25 mouse cellular contexts compared by ENCODE assay signal in genomic region chr8:30735338-30735737, GRCm38 (mm10).
DNase-seq lines count a peak whose midpoint lies in the region; ATAC-seq and TF ChIP-seq lines count a peak whose summit lies in the region.
"Had no signal": no experiment of that assay in that cellular context is flagged by ENCODE, and none has a peak within 500 bp of the region (broad histone marks: within the 10 kb centered on the region; RNA-seq: fewer than 3 reads in every experiment).

No protein-coding gene starts in this region.

- H3K27ac ChIP-seq in heart, embryonic 14.5 days (replicated peaks in 1 of 2; ENCODE audit: control insufficient read depth in 1 of 2, insufficient read depth in 1 of 2, low read depth in 2 of 2, low read length in 2 of 2) = no peak overlapping the region
- H3K27ac ChIP-seq in kidney, postnatal 0 days = no peak overlapping the region
- H3K27ac ChIP-seq in kidney, adult 2 months (ENCODE audit: insufficient read depth, low read depth, low read length) = no peak overlapping the region
- H3K27ac ChIP-seq in hindbrain, embryonic 12.5 days = no peak overlapping the region
- H3K27ac ChIP-seq in hindbrain, embryonic 15.5 days (replicated peaks) = no peak overlapping the region
- no peak overlapping the region for H3K27ac ChIP-seq in liver, embryonic 12.5 days
- H3K27ac ChIP-seq: embryonic facial prominence, embryonic 12.5 days; liver, embryonic 15.5 days; macrophage; midbrain, embryonic 15.5 days had no signal

- no peaks in the 10 kb centered on the region for H3K27me3 ChIP-seq in heart, embryonic 14.5 days (ENCODE audit: control insufficient read depth, insufficient read depth, low read length)
- H3K27me3 ChIP-seq in kidney, postnatal 0 days (ENCODE audit: insufficient read depth, low read length) = no peaks in the 10 kb centered on the region
- no peaks in the 10 kb centered on the region; the same call in 1 of the 2 replicates for H3K27me3 ChIP-seq in kidney, adult 2 months (replicated peaks; ENCODE audit: control insufficient read depth, insufficient read depth, low read length)
- H3K27me3 ChIP-seq in hindbrain, embryonic 12.5 days = no peaks in the 10 kb centered on the region
- no peaks in the 10 kb centered on the region for H3K27me3 ChIP-seq in hindbrain, embryonic 15.5 days
- H3K27me3 ChIP-seq in liver, embryonic 12.5 days (replicated peaks) = no peaks in the 10 kb centered on the region
- H3K27me3 ChIP-seq: CH12.LX; embryonic facial prominence, embryonic 12.5 days; heart, embryonic 12.5 days; liver, embryonic 15.5 days; midbrain, embryonic 15.5 days had no signal

- TF ChIP-seq POLR2A in kidney, adult 2 months (IDR thresholded peaks at IDR 0.05; ENCODE audit: low read depth, low read length) = no peak

- no peak overlapping the region for H3K9ac ChIP-seq in heart, embryonic 14.5 days (ENCODE audit: low read length)
- H3K9ac ChIP-seq in kidney, postnatal 0 days (ENCODE audit: low read depth, low read length) = no peak overlapping the region
- H3K9ac ChIP-seq in hindbrain, embryonic 12.5 days = no peak overlapping the region
- H3K9ac ChIP-seq in hindbrain, embryonic 15.5 days = no peak overlapping the region
- H3K9ac ChIP-seq in liver, embryonic 12.5 days = no peak overlapping the region
- H3K9ac ChIP-seq: embryonic facial prominence, embryonic 12.5 days; heart, embryonic 12.5 days; liver, embryonic 15.5 days; midbrain, embryonic 15.5 days had no signal

- H3K9me3 ChIP-seq in heart, embryonic 14.5 days (ENCODE audit: control insufficient read depth, low read length) = no peaks in the 10 kb centered on the region
- H3K9me3 ChIP-seq in kidney, postnatal 0 days (replicated peaks; ENCODE audit: low read length) = no peaks in the 10 kb centered on the region
- H3K9me3 ChIP-seq in hindbrain, embryonic 12.5 days (replicated peaks) = no peaks in the 10 kb centered on the region
- no peaks in the 10 kb centered on the region for H3K9me3 ChIP-seq in hindbrain, embryonic 15.5 days
- H3K9me3 ChIP-seq in liver, embryonic 12.5 days (replicated peaks) = 0 out of 2 replicates have a peak, but pooled peaks cover 3% of the 10 kb centered on the region
- H3K9me3 ChIP-seq: embryonic facial prominence, embryonic 12.5 days; heart, embryonic 12.5 days; liver, embryonic 15.5 days; midbrain, embryonic 15.5 days had no signal

- no peaks in the 10 kb centered on the region for H3K36me3 ChIP-seq in heart, embryonic 14.5 days (ENCODE audit: control insufficient read depth, insufficient read depth, low read length)
- no peaks in the 10 kb centered on the region for H3K36me3 ChIP-seq in kidney, postnatal 0 days (ENCODE audit: insufficient read depth, low read length)
- H3K36me3 ChIP-seq in kidney, adult 2 months (ENCODE audit: control insufficient read depth, insufficient read depth, low read length) = no peaks in the 10 kb centered on the region
- no peaks in the 10 kb centered on the region for H3K36me3 ChIP-seq in hindbrain, embryonic 12.5 days
- no peaks in the 10 kb centered on the region for H3K36me3 ChIP-seq in hindbrain, embryonic 15.5 days
- H3K36me3 ChIP-seq in liver, embryonic 12.5 days = no peaks in the 10 kb centered on the region
- H3K36me3 ChIP-seq: embryonic facial prominence, embryonic 12.5 days; G1E; heart, embryonic 12.5 days; liver, embryonic 15.5 days; midbrain, embryonic 15.5 days had no signal

- WGBS in heart, embryonic 14.5 days = 70% methylated on average over 5 of the region's 5 CpGs
- WGBS in kidney, postnatal 0 days = 19% methylated on average over 5 of the region's 5 CpGs
- 15% methylated on average over 5 of the region's 5 CpGs for WGBS in kidney, adult 2 months
- 52% methylated on average over 5 of the region's 5 CpGs for WGBS in hindbrain, embryonic 12.5 days
- 36% methylated on average over 5 of the region's 5 CpGs for WGBS in hindbrain, embryonic 15.5 days
- WGBS in liver, embryonic 12.5 days (ENCODE audit: insufficient replicate concordance) = 54% methylated on average over 5 of the region's 5 CpGs

- H3K4me3 ChIP-seq in heart, embryonic 14.5 days (ENCODE audit: control insufficient read depth in 1 of 2, insufficient read depth in 1 of 2, low read depth in 1 of 2, low read length in 2 of 2) = no peak overlapping the region
- no peak overlapping the region for H3K4me3 ChIP-seq in kidney, postnatal 0 days (replicated peaks; ENCODE audit: low read depth, low read length)
- no peak overlapping the region for H3K4me3 ChIP-seq in kidney, adult 2 months (ENCODE audit: insufficient read depth, low read depth, low read length)
- H3K4me3 ChIP-seq in hindbrain, embryonic 12.5 days = no peak overlapping the region
- no peak overlapping the region for H3K4me3 ChIP-seq in hindbrain, embryonic 15.5 days
- H3K4me3 ChIP-seq in liver, embryonic 12.5 days = no peak overlapping the region
- H3K4me3 ChIP-seq: embryonic facial prominence, embryonic 12.5 days; heart, embryonic 12.5 days; liver, embryonic 15.5 days; midbrain, embryonic 15.5 days had no signal

- TF ChIP-seq CTCF in kidney, postnatal 0 days (IDR thresholded peaks at IDR 0.05; ENCODE audit: low read depth) = no peak
- TF ChIP-seq CTCF in kidney, adult 2 months (conservative IDR thresholded peaks at IDR 0.05; ENCODE audit: insufficient read depth, insufficient read length, low read depth, low read length) = no peak

- no peaks in the 10 kb centered on the region for H3K4me1 ChIP-seq in heart, embryonic 14.5 days (ENCODE audit: control insufficient read depth in 2 of 2, insufficient read depth in 2 of 2, low read length in 2 of 2)
- no peaks in the 10 kb centered on the region for H3K4me1 ChIP-seq in kidney, postnatal 0 days (replicated peaks; ENCODE audit: insufficient read depth, low read length)
- no peaks in the 10 kb centered on the region for H3K4me1 ChIP-seq in kidney, adult 2 months (ENCODE audit: control insufficient read depth, insufficient read depth, low read length)
- H3K4me1 ChIP-seq in hindbrain, embryonic 12.5 days = 0 out of 2 replicates have a peak, but pooled peaks cover 7% of the 10 kb centered on the region
- peaks cover 14% of the 10 kb centered on the region for H3K4me1 ChIP-seq in hindbrain, embryonic 15.5 days (replicated peaks)
- no peaks in the 10 kb centered on the region for H3K4me1 ChIP-seq in liver, embryonic 12.5 days
- H3K4me1 ChIP-seq: embryonic facial prominence, embryonic 12.5 days; heart, embryonic 12.5 days; liver, embryonic 15.5 days; midbrain, embryonic 15.5 days had no signal

- DNase-seq in heart, postnatal 36 days = no peak
- DNase-seq in kidney, postnatal 0 days (ENCODE audit: low spot score) = peak; percentile 14
- DNase-seq in kidney, adult 2 months = no peak
- DNase-seq: adrenal gland, adult 2 months; B cell, adult 2 months; cerebellum, adult 11 months; cerebellum, postnatal 14 days; kidney, postnatal 25 days; layer of hippocampus, postnatal 36 days; thymus, adult 18-20 months; thymus, postnatal 36 days had no signal

- no peak for ATAC-seq in heart, embryonic 14.5 days (ENCODE audit: insufficient number of reproducible peaks, insufficient read depth, low FRiP score, low read depth)
- 0 out of 2 replicates have a peak, but pooled peaks have one; percentile 11 for ATAC-seq in kidney, postnatal 0 days (replicated peaks; ENCODE audit: low FRiP score, low read depth)
- peak; percentile 61 for ATAC-seq in hindbrain, embryonic 12.5 days (ENCODE audit: low FRiP score)
- ATAC-seq in hindbrain, embryonic 15.5 days (ENCODE audit: low FRiP score, low read depth) = peak; percentile 64; the same call in 1 of the 2 replicates
- ATAC-seq in liver, embryonic 12.5 days = no peak
- ATAC-seq: forebrain, embryonic 14.5 days; intestine, embryonic 16.5 days; lung, postnatal 0 days; midbrain, embryonic 15.5 days had no signal

- peak overlapping the region; percentile 34; the same call in 1 of the 2 replicates for H3K4me2 ChIP-seq in heart, embryonic 14.5 days (ENCODE audit: low read length)
- peak overlapping the region; percentile 4; the same call in 1 of the 2 replicates for H3K4me2 ChIP-seq in kidney, postnatal 0 days (ENCODE audit: low read length)
- no peak overlapping the region; the same call in 1 of the 2 replicates for H3K4me2 ChIP-seq in hindbrain, embryonic 12.5 days (replicated peaks)
- peak overlapping the region; percentile 22; the same call in 1 of the 2 replicates for H3K4me2 ChIP-seq in hindbrain, embryonic 15.5 days
- no peak overlapping the region for H3K4me2 ChIP-seq in liver, embryonic 12.5 days
- H3K4me2 ChIP-seq: embryonic facial prominence, embryonic 12.5 days; heart, embryonic 12.5 days; liver, embryonic 15.5 days; midbrain, embryonic 15.5 days had no signal

- intact Hi-C loops in heart, postnatal 36 days (cut with DNase I) = no loop called here

Comparison
In these comparisons a context has a peak if more than half of its experiments do, and no peak if none do; other contexts are left out.
1. H3K4me2 ChIP-seq: peak in heart, embryonic 14.5 days (single experiment), kidney, postnatal 0 days (single experiment) and hindbrain, embryonic 15.5 days (single experiment); none in hindbrain, embryonic 12.5 days (single experiment) and liver, embryonic 12.5 days (single experiment).
2. ATAC-seq: peak in kidney, postnatal 0 days (single experiment), hindbrain, embryonic 12.5 days (single experiment) and hindbrain, embryonic 15.5 days (single experiment); none in heart, embryonic 14.5 days (single experiment) and liver, embryonic 12.5 days (single experiment).